Mouse (Mus musculus): ENCODE results near the gene Stoml1. TPM values are rescaled to one million over a fixed set of nuclear protein-coding genes. Genes with fewer than 3 reads are reported as not detected.
"Not testable (repeated sequence)": the region's sequence is repeated elsewhere in the genome, so short reads cannot be mapped to it uniquely, and the experiment has no call there.

Stoml1 gene
- polyA plus RNA-seq, 1 experiment from 2014 or later: 4.1 TPM

DNA sequence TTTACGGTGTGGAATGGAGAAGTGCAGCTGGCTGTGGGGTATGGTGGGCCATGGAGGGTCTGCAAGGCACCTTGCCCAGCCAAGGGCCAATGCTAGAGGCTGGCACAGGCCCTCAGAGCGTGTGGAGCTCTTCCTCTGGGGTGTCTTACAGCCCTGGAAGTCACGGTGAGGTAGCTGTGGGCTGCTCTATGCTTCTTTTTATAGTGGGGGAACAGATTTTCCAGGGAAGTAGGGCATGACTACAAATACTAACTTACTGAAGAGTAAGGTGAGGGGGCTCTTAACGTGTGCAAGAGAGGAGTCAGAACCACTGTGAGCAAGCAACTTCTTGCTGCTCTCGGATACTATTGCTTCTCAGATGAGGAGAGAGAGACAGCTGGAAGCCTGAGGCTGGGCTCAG lies 9.5 kb downstream of the Stoml1 start:
- ATAC-seq (ENCODE audit: insufficient read depth): no peak
- H3K4me3 ChIP-seq (replicated peaks): no peak overlapping the region
- H3K9ac ChIP-seq: no peak overlapping the region
- 0 out of 2 replicates have a peak, but pooled peaks cover 3% of the 10 kb centered on the region for H3K36me3 ChIP-seq (replicated peaks)
- 75% methylated on average over 5 of the region's 5 CpGs for WGBS (ENCODE audit: insufficient replicate concordance)
- no peak overlapping the region for H3K4me2 ChIP-seq
- H3K4me1 ChIP-seq (replicated peaks): peaks cover 10% of the 10 kb centered on the region
- no peak overlapping the region for H3K27ac ChIP-seq (replicated peaks)
- H3K9me3 ChIP-seq (replicated peaks): no peaks in the 10 kb centered on the region
- no peaks in the 10 kb centered on the region for H3K27me3 ChIP-seq

DNA sequence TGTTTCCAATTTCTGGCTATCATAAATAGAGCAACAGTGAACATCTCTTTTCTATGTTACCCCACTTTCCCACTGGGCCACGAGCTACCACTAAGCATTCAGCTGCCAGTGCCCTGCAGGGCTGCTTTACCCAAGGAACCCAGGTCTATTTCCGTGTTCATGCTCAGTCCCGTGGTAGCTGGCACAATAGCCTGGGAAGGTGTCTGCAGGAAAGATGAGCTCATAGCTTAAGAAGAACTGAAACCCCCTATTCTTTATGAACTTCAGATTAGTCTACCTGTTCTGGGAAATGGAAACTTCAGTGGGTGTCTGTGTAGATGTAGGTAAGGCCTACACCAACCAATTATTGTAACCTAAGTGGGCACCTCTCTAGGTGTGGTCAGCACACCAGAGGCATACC lies 12.4 kb downstream of the Stoml1 start:
- no peak overlapping the region for H3K4me3 ChIP-seq (replicated peaks)
- no peak overlapping the region for H3K27ac ChIP-seq (replicated peaks)
- H3K36me3 ChIP-seq (replicated peaks): no peaks in the 10 kb centered on the region
- no peaks in the 10 kb centered on the region for H3K27me3 ChIP-seq
- no peak overlapping the region for H3K9ac ChIP-seq
- WGBS (ENCODE audit: insufficient replicate concordance): 48% methylated on average over 3 of the region's 3 CpGs
- no peak for ATAC-seq (ENCODE audit: insufficient read depth)
- H3K4me2 ChIP-seq: no peak overlapping the region
- no peaks in the 10 kb centered on the region for H3K9me3 ChIP-seq (replicated peaks)
- H3K4me1 ChIP-seq (replicated peaks): peaks cover 21% of the 10 kb centered on the region

DNA sequence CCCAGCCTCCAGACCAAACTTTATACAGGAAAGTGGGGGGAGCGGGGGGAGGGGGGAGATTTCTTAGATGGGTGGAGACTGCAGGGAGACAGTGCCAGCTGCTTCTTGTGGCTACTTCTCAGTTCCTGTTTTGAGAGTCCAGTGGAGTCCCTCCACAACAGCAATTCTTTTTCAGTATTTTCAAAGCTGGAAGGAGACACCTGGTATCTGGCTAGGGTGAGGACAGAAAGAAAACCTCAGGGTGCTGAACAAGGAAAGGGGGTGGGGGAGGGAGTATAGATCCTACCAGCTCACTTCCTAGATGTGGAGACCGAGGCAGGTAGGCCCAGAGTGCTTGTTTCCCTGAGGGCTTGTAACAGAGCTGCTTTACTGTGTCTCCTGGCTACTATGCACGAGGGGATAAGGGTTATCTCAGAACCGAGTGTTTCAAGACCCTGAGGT lies 13.6 kb downstream of the Stoml1 start:
- no peak overlapping the region; the same call in 1 of the 2 replicates for H3K27ac ChIP-seq (replicated peaks)
- 10% methylated on average over 4 of the region's 4 CpGs for WGBS (ENCODE audit: insufficient replicate concordance)

DNA sequence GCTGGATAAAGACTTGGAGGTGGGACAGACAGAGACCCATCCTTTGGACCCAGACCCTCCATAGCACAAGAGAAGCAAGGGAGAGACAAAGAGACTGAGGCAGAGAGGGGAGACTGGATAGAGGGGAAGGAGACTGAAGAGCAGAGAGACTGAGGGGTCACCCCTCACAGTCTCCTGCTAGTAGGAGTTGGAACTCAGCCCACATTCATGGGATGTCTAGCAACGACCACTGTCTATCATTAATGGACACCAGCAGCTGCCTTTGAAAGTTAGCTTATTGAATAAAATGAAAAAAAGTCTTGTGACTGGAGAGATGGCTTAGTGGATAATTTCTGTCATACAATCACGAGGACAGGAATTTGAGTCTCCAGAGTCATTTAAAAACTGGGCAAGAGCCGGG lies 14.1 kb downstream of the Stoml1 start:
- Histone ChIP-seq H3K27ac (replicated peaks) (no peak overlapping the region; the same call in 1 of the 2 replicates), H3K4me3 (replicated peaks) (no peak overlapping the region), H3K9me3 (replicated peaks) (no peaks in the 10 kb centered on the region), H3K4me2 (no peak overlapping the region), H3K27me3 (no peaks in the 10 kb centered on the region), H3K4me1 (replicated peaks) (peaks cover 21% of the 10 kb centered on the region), H3K9ac (no peak overlapping the region), H3K36me3 (replicated peaks) (no peaks in the 10 kb centered on the region)
- 61% methylated on average over 3 of the region's 3 CpGs for WGBS (ENCODE audit: insufficient replicate concordance)
- no peak for ATAC-seq (ENCODE audit: insufficient read depth)

More for the DNA sequence above, 13.6 kb downstream of the Stoml1 start:
- no peaks in the 10 kb centered on the region for H3K36me3 ChIP-seq (replicated peaks)
- H3K9ac ChIP-seq: no peak overlapping the region
- no peaks in the 10 kb centered on the region for H3K9me3 ChIP-seq (replicated peaks)
- H3K4me1 ChIP-seq (replicated peaks): peaks cover 21% of the 10 kb centered on the region
- H3K4me3 ChIP-seq (replicated peaks): no peak overlapping the region
- no peak overlapping the region for H3K4me2 ChIP-seq
- ATAC-seq (ENCODE audit: insufficient read depth): no peak
- no peaks in the 10 kb centered on the region for H3K27me3 ChIP-seq

DNA sequence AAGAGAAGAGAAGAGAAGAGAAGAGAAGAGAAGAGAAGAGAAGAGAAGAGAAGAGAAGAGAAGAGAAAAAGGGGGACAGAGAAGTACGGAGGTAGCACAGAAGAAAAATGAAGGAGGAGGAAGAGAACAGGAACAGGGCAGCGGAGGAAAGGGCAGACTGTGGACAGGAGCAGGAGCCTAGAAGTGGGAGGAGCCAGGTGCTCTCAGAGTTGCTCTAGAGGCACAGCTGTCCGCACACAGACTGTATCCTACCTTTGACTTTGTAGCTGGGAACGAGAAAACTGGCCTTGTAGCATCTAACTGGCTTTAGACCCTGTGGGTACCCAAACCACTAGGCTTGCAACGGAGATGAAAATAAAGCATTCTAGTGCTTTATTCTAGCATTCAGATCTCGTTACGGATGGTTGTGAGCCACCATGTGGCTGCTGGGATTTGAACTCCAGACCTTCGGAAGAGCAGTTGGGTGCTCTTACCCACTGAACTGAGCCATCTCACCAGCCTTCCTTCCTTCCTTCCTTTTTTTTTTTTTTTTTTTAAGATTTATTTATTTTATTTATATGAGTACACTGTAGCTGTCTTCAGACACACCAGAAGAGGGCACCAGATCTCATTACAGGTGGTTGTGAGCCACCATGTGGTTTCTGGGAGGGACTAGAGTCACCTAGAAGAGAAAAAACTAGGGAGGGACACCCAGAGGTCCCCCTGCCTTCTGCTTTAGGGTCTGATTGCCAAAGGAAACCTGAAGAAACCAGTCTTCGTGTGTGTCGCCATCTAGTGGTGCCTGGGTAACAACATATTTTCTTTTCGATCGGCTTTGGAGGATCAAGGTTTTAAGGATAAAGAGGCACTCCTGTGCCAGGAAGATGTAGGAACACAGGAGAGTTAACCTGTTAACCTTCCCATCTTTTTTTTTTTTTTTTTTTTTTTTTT lies 15.7 kb downstream of the Stoml1 start:
- H3K9ac ChIP-seq: no peak overlapping the region

DNA sequence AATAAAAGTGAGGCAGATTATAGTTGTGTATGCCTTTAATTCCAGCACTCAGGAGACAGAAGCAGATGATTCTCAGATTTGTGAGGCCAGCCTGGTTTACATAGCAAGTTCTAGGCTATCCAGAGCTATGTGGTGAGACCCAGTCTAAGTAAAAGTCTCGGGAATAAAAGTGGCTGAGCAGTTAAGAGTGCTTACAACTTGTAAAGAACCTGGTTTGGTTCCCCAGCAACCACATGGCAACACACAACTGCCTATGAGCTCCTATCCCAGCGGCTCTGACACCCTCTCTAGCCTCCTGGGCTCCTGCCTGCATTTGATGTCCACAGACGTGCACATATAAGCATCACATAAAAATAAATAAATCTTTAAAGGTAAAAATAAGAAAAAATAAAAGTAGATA lies 17.1 kb downstream of the Stoml1 start:
- no peak for ATAC-seq (ENCODE audit: insufficient read depth)
- Histone ChIP-seq H3K27ac (replicated peaks) (no peak overlapping the region), H3K36me3 (replicated peaks) (no peaks in the 10 kb centered on the region), H3K9ac (no peak overlapping the region), H3K27me3 (no peaks in the 10 kb centered on the region), H3K4me2 (no peak overlapping the region), H3K9me3 (replicated peaks) (no peaks in the 10 kb centered on the region), H3K4me1 (replicated peaks) (peaks cover 31% of the 10 kb centered on the region), H3K4me3 (replicated peaks) (no peak overlapping the region)
- WGBS (ENCODE audit: insufficient replicate concordance): 37% methylated on average over 3 of the region's 3 CpGs

More for the DNA sequence above, 15.7 kb downstream of the Stoml1 start:
- no peaks in the 10 kb centered on the region for H3K36me3 ChIP-seq (replicated peaks)
- no peaks in the 10 kb centered on the region for H3K27me3 ChIP-seq
- no peak for ATAC-seq (ENCODE audit: insufficient read depth)
- no peaks in the 10 kb centered on the region for H3K9me3 ChIP-seq (replicated peaks)
- H3K4me2 ChIP-seq: no peak overlapping the region
- H3K4me3 ChIP-seq (replicated peaks): no peak overlapping the region
- no peak overlapping the region for H3K27ac ChIP-seq (replicated peaks)
- H3K4me1 ChIP-seq (replicated peaks): peaks cover 21% of the 10 kb centered on the region
- 34% methylated on average over 12 of the region's 12 CpGs for WGBS (ENCODE audit: insufficient replicate concordance)

DNA sequence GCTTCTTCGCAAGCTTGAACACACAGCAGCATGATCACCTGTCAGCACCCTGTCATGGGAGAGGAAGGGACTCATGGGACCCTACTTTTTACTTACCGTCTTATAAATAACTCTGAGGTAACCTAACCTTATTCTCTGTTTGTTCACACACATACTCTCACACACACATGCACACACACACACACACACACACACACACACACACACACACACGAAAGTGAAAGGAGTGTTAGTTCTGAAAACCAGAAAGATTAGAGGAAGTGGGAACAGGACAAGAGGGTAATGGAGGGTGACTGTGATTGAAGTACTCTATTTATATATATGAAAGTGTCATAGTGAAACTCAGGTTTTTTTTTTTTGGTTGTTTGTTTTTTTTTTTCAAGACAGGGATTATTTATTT lies 18.1 kb downstream of the Stoml1 start:
- Histone ChIP-seq H3K9me3 (replicated peaks) (no peaks in the 10 kb centered on the region), H3K9ac (no peak overlapping the region), H3K4me2 (no peak overlapping the region), H3K27me3 (no peaks in the 10 kb centered on the region), H3K36me3 (replicated peaks) (no peaks in the 10 kb centered on the region), H3K27ac (replicated peaks) (no peak overlapping the region), H3K4me1 (replicated peaks) (peaks cover 38% of the 10 kb centered on the region), H3K4me3 (replicated peaks) (no peak overlapping the region)
- ATAC-seq (ENCODE audit: insufficient read depth): no peak
- WGBS (ENCODE audit: insufficient replicate concordance): 55% methylated on average over 3 of the region's 3 CpGs

DNA sequence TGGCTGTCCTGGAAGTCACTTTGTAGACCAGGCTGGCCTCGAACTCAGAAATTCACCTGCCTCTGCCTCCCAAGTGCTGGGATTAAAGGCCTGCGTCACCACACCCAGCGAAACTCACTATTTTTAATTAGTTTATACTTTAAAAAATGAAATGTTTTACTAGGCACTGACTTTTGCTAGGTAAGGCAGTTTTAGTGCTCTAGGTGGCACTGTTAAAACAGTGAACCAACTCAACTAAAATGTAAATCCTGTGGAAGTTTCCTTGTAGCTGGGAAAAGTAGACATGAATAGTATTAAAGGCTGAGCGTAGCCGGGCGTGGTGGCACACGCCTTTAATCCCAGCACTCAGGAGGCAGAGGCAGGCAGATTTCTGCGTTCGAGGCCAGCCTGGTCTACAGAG lies 18.6 kb downstream of the Stoml1 start:
- ATAC-seq (ENCODE audit: insufficient read depth); H3K4me3 ChIP-seq (replicated peaks); H3K27ac ChIP-seq (replicated peaks); H3K9ac ChIP-seq; H3K36me3 ChIP-seq (replicated peaks); H3K9me3 ChIP-seq (replicated peaks); H3K4me2 ChIP-seq; H3K27me3 ChIP-seq: not testable (repeated sequence)
- WGBS (ENCODE audit: insufficient replicate concordance): 71% methylated on average over 9 of the region's 9 CpGs
- peaks cover 34% of the 10 kb centered on the region for H3K4me1 ChIP-seq (replicated peaks)

DNA sequence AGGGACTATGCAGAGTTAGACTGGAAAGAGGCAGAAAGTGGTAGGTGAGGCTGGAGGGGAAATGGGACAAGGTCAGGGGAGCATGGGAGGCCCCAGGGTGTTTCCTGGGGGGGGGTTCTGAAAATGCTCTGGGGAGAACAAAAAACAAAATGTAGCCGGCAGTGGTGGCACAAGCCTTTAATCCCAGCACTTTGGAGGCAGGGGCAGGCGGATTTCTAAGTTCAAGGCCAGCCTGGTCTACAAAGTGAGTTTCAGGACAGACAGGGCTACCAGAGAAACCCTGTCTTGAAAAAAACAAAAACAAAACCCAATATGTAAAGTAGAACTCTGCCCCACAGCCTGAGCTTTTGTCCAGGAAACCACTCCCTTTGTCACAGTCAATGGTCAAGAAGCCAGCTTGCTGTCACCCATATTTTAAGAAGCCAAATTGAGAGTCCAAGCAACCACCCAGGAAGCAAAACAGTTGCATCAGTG lies 19.1 kb downstream of the Stoml1 start:
- Histone ChIP-seq H3K4me3 (replicated peaks) (no peak overlapping the region), H3K27me3 (no peaks in the 10 kb centered on the region), H3K36me3 (replicated peaks) (no peaks in the 10 kb centered on the region), H3K4me1 (replicated peaks) (peaks cover 29% of the 10 kb centered on the region), H3K9me3 (replicated peaks) (no peaks in the 10 kb centered on the region), H3K27ac (replicated peaks) (no peak overlapping the region), H3K4me2 (no peak overlapping the region), H3K9ac (no peak overlapping the region)
- 57% methylated on average over 2 of the region's 2 CpGs for WGBS (ENCODE audit: insufficient replicate concordance)
- ATAC-seq (ENCODE audit: insufficient read depth): no peak

DNA sequence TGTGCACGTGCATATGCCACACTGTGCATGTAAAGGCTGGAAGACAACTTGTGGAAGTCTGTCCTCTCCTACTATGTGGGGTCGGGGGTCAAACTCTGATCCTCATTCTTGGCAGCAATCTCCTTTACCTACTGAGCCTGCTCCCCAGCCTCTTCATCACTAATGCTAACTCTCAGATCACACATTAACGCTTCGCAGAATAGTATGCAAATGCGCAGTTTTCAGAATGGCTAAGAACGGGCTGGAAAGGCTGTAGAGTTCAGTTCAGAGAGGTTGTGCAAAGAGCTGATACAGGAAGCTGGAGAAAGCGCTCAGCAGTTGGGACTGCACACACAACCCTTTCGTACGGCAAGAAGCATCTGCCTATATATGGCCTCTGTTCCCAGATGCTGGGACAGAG lies 19.9 kb downstream of the Stoml1 start:
- Histone ChIP-seq H3K4me1 (replicated peaks) (peaks cover 29% of the 10 kb centered on the region), H3K36me3 (replicated peaks) (no peaks in the 10 kb centered on the region), H3K27ac (replicated peaks) (no peak overlapping the region), H3K27me3 (no peaks in the 10 kb centered on the region), H3K4me3 (replicated peaks) (no peak overlapping the region), H3K9ac (no peak overlapping the region), H3K9me3 (replicated peaks) (no peaks in the 10 kb centered on the region), H3K4me2 (no peak overlapping the region)
- 60% methylated on average over 9 of the region's 9 CpGs for WGBS (ENCODE audit: insufficient replicate concordance)
- no peak for ATAC-seq (ENCODE audit: insufficient read depth)

DNA sequence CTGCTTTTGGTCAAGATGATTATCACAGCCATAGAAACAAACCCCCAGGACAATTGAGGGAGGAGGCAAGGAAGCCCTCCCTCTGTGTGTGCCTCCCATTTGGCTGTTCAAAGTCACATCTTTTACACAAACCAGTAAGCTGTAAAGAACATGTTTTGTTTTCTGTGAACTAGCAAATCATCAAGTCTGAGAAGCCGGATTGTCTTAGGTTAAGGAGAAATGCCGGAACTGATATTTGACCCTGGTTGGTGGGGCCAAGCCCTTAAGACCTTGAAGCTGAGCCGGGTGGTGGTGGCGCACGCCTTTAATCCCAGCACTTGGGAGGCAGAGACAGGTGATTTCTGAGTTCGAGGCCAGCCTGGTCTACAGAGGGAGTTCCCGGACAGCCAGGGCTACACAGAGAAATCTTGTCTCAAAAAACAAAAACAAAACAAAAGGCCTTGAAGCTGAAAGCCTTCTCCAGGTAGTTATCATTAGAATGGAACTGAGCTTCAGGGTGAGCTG lies 21.2 kb downstream of the Stoml1 start:
- peaks cover 21% of the 10 kb centered on the region for H3K4me1 ChIP-seq (replicated peaks)
- no peak overlapping the region for H3K9ac ChIP-seq
- ATAC-seq (ENCODE audit: insufficient read depth): no peak
- no peaks in the 10 kb centered on the region for H3K36me3 ChIP-seq (replicated peaks)
- peak overlapping the region; percentile 10; the same call in 1 of the 2 replicates for H3K27ac ChIP-seq (replicated peaks)
- H3K4me3 ChIP-seq (replicated peaks): no peak overlapping the region
- no peaks in the 10 kb centered on the region for H3K27me3 ChIP-seq
- H3K4me2 ChIP-seq: no peak overlapping the region
- H3K9me3 ChIP-seq (replicated peaks): no peaks in the 10 kb centered on the region
- WGBS (ENCODE audit: insufficient replicate concordance): 69% methylated on average over 7 of the region's 7 CpGs
